Mouse (Mus musculus) heart, embryonic 16.5 days (tissue): ENCODE measurements at regions not wholly inside any gene's neighbourhood (a gene's known extent, or its start where the extent isn't known, plus 50 kb on each side); places are given as distances from the start of the nearest gene placed in this dataset.
"Not testable (repeated sequence)": the region's sequence is repeated elsewhere in the genome, so short reads cannot be mapped to it uniquely, and the experiment has no call there.

Experiments
- ATAC-seq: fragments of 200-750 bp; cut with Nextera tagmentation; replicated peaks from 2 replicates; pipeline ENCODE4 v1.8.0; 2017; ENCODE audit warnings: moderate number of reproducible peaks; ENCODE audit not compliant: insufficient read depth, low FRiP score; ENCODE audit errors: extremely low read depth
- H3K27ac ChIP-seq: fragments of 300-500 bp; sonication (generic); 2 replicates; pipeline ENCODE4 v1.5.1; 2014; ENCODE audit warnings: mild to moderate bottlenecking, low read length, control low read depth, moderate library complexity
- H3K27me3 ChIP-seq: fragments of 300-500 bp; sonication (generic); 2 replicates; pipeline ENCODE4 v1.6.1; 2014; ENCODE audit warnings: low read length, mixed read lengths; ENCODE audit not compliant: control insufficient read depth, insufficient read depth
- H3K36me3 ChIP-seq: fragments of 300-500 bp; sonication (generic); 2 replicates; pipeline ENCODE4 v1.6.1; 2014; ENCODE audit not compliant: control insufficient read depth, insufficient read depth
- H3K4me1 ChIP-seq: fragments of 300-500 bp; sonication (generic); 2 replicates; pipeline ENCODE4 v1.6.1; 2014; ENCODE audit warnings: low read length, mixed read lengths; ENCODE audit not compliant: control insufficient read depth, insufficient read depth
- H3K4me2 ChIP-seq: fragments of 300-500 bp; sonication (generic); 2 replicates; pipeline ENCODE4 v1.6.1; 2014; ENCODE audit warnings: low read depth, mild to moderate bottlenecking, control low read depth, low read length
- H3K4me3 ChIP-seq: fragments of 300-500 bp; sonication (generic); 2 replicates; pipeline ENCODE4 v1.5.1; 2014; ENCODE audit warnings: mild to moderate bottlenecking, control low read depth, low read length
- H3K9ac ChIP-seq: fragments of 300-500 bp; sonication (generic); 2 replicates; pipeline ENCODE4 v1.6.1; 2014; ENCODE audit warnings: low read length, control low read depth
- H3K9me3 ChIP-seq: fragments of 300-500 bp; sonication (generic); replicated peaks from 2 replicates; pipeline ENCODE4 v1.6.1; 2016; ENCODE audit warnings: low read length; ENCODE audit not compliant: control insufficient read depth
- WGBS: fragments of 180-500 bp; shearing (Covaris S2); extraction: QIAGEN DNeasy Blood & Tissue Kit; methylation state at CpG from one replicate; pipeline ENCODE4 v1.1.7; 2014; 5-methylcytosine and 5-hydroxymethylcytosine counted together

GRCm38 (mm10) chr12:3016777-3017176, 293.0 kb downstream of the Rab10 start:
- H3K9me3 ChIP-seq = peaks cover 17% of the 10 kb centered on the region
- H3K4me1 ChIP-seq, ATAC-seq, H3K4me3 ChIP-seq, H3K9ac ChIP-seq, H3K4me2 ChIP-seq, H3K27ac ChIP-seq, H3K36me3 ChIP-seq, H3K27me3 ChIP-seq: not testable (repeated sequence)
- 83% methylated on average over 8 of the region's 8 CpGs for WGBS
